Comparison of ENCODE assay signal across 8 mouse cellular contexts in the genomic region with DNA sequence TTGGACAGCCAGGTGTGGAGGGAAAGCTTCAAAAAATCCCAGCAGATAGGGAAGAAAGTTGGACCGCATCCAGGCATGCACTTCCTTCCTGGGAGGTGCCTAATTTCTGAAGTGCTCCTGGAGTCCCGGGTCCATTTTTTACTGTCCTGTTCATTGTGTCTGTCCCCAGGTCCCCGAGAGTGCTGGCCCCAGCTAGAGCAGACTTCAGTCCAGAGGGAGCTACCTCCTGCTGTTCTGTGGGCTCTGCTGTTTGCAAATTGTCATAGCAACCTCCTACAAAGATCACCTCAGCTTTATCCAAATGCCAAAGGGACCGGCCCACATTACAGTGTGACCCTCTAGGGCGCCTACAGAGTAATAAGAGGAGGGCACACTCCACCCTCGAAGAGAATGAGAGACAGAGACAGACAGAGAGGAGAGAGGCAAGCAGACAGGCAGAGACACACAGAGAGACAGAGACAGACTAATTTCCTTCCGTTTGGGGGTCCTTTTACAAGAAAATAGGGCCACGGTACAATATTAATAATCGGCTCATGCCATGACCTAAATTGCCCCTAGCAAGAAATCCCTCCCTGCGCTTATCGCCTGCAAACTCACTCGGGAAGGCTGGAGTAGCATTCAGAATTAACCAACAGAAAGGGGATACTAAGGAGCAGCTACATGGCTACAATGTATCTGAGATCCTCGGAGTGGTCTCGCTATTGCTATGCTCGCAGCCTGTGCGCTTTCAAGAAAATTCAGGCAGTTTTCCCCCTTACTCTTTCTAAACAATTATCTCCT. TPM values are rescaled to one million over a fixed set of nuclear protein-coding genes. Genes with fewer than 3 reads are reported as not detected.
DNase-seq lines count a peak whose midpoint lies in the region; ATAC-seq and TF ChIP-seq lines count a peak whose summit lies in the region.

Dyrk2 (minus strand) TSS at position 9 of the 780 bp plus-strand sequence.

- no peak for TF ChIP-seq EP300 in liver, postnatal 0 days (IDR thresholded peaks at IDR 0.05; ENCODE audit: low read depth)

- peak; percentile 12 for DNase-seq in T-cell, adult 2 months (ENCODE audit: low spot score)
- peak; percentile 54 for DNase-seq in embryo, embryonic 9.5 days (ENCODE audit: extremely low spot score)
- peak; percentile 81 for DNase-seq in heart, embryonic 10.5 days (ENCODE audit: low spot score)
- DNase-seq in liver, postnatal 0 days = peak; percentile 35
- no peak for DNase-seq in thymus, postnatal 25 days

- peak within 1 kb of the TSS; percentile 81 for H3K4me3 ChIP-seq in heart, embryonic 10.5 days
- H3K4me3 ChIP-seq in kidney, embryonic 15.5 days (replicated peaks) = peak within 1 kb of the TSS; percentile 93
- peak within 1 kb of the TSS; percentile 94 for H3K4me3 ChIP-seq in liver, postnatal 0 days (ENCODE audit: low read depth, low read length)
- peak within 1 kb of the TSS; percentile 78 for H3K4me3 ChIP-seq in neural tube, embryonic 13.5 days

- peaks cover 2% of the 10 kb centered on the region for H3K36me3 ChIP-seq in heart, embryonic 10.5 days
- peaks cover 2% of the 10 kb centered on the region for H3K36me3 ChIP-seq in kidney, embryonic 15.5 days
- no peaks in the 10 kb centered on the region for H3K36me3 ChIP-seq in liver, postnatal 0 days (replicated peaks; ENCODE audit: insufficient read depth, low read length)
- H3K36me3 ChIP-seq in neural tube, embryonic 13.5 days = peaks cover 1% of the 10 kb centered on the region; the same call in 1 of the 2 replicates

- ATAC-seq in CD4-positive, CD25-positive, alpha-beta regulatory T cell, adult 4 months = peak; percentile 2
- 0 out of 2 replicates have a peak, but pooled peaks have one; percentile 10 for ATAC-seq in kidney, embryonic 15.5 days (replicated peaks; ENCODE audit: low FRiP score)
- ATAC-seq in liver, postnatal 0 days = no peak
- ATAC-seq in neural tube, embryonic 13.5 days (ENCODE audit: low read depth) = peak; percentile 3; the same call in 1 of the 2 replicates

- no peaks in the 10 kb centered on the region for H3K27me3 ChIP-seq in heart, embryonic 10.5 days (ENCODE audit: insufficient read depth, poor library complexity, severe bottlenecking)
- no peaks in the 10 kb centered on the region for H3K27me3 ChIP-seq in kidney, embryonic 15.5 days
- no peaks in the 10 kb centered on the region for H3K27me3 ChIP-seq in liver, postnatal 0 days (ENCODE audit: insufficient read depth, low read length)
- H3K27me3 ChIP-seq in neural tube, embryonic 13.5 days = no peaks in the 10 kb centered on the region

- WGBS in heart, embryonic 10.5 days = 10% methylated on average over 16 of the region's 16 CpGs
- 6% methylated on average over 16 of the region's 16 CpGs for WGBS in kidney, embryonic 15.5 days
- WGBS in liver, postnatal 0 days (ENCODE audit: insufficient replicate concordance) = 24% methylated on average over 16 of the region's 16 CpGs
- 4% methylated on average over 16 of the region's 16 CpGs for WGBS in neural tube, embryonic 13.5 days

- peak within 1 kb of the TSS; percentile 46 for H3K9ac ChIP-seq in kidney, embryonic 15.5 days
- peak within 1 kb of the TSS; percentile 67 for H3K9ac ChIP-seq in liver, postnatal 0 days (replicated peaks)
- peak within 1 kb of the TSS; percentile 99 for H3K9ac ChIP-seq in neural tube, embryonic 13.5 days

- H3K9me3 ChIP-seq in heart, embryonic 10.5 days = no peaks in the 10 kb centered on the region
- H3K9me3 ChIP-seq in kidney, embryonic 15.5 days (replicated peaks) = no peaks in the 10 kb centered on the region
- H3K9me3 ChIP-seq in liver, postnatal 0 days (ENCODE audit: low read length) = no peaks in the 10 kb centered on the region
- H3K9me3 ChIP-seq in neural tube, embryonic 13.5 days = no peaks in the 10 kb centered on the region; the same call in 1 of the 2 replicates

- no peak for TF ChIP-seq CTCF in liver, postnatal 0 days (IDR thresholded peaks at IDR 0.05; ENCODE audit: low read depth)

- peak within 1 kb of the TSS; percentile 90 for H3K4me2 ChIP-seq in kidney, embryonic 15.5 days
- peak within 1 kb of the TSS; percentile 97 for H3K4me2 ChIP-seq in liver, postnatal 0 days (ENCODE audit: low read depth, low read length)
- H3K4me2 ChIP-seq in neural tube, embryonic 13.5 days = peak within 1 kb of the TSS; percentile 88

- H3K27ac ChIP-seq in heart, embryonic 10.5 days = peak within 1 kb of the TSS; percentile 97
- H3K27ac ChIP-seq in kidney, embryonic 15.5 days = peak within 1 kb of the TSS; percentile 98
- H3K27ac ChIP-seq in liver, postnatal 0 days (ENCODE audit: low read depth) = peak within 1 kb of the TSS; percentile 91
- peak within 1 kb of the TSS; percentile 98 for H3K27ac ChIP-seq in neural tube, embryonic 13.5 days (replicated peaks)

- H3K4me1 ChIP-seq in heart, embryonic 10.5 days = peaks cover 31% of the 10 kb centered on the region
- peaks cover 30% of the 10 kb centered on the region for H3K4me1 ChIP-seq in kidney, embryonic 15.5 days
- H3K4me1 ChIP-seq in liver, postnatal 0 days (ENCODE audit: insufficient read depth) = peaks cover 20% of the 10 kb centered on the region
- peaks cover 30% of the 10 kb centered on the region for H3K4me1 ChIP-seq in neural tube, embryonic 13.5 days (replicated peaks)

RNA-seq across cellular contexts. Expression of gene Dyrk2, which starts in this region (rescaled TPM):
- polyA plus RNA-seq in CD4-positive, CD25-positive, alpha-beta regulatory T cell, adult 4 months (2017; shearing (Covaris generic)) = 10 to 100 TPM in 1 of 2 experiments, 1 to 10 TPM in 1; 9.5 to 14.2 TPM
- 9.3 and 11.4 TPM in 2 replicates for polyA plus RNA-seq in heart, embryonic 10.5 days (2016; fragmentation: Nextera tagmentation; extraction: Ambion mirVana)
- 8.4 and 9.3 TPM in 2 replicates for polyA plus RNA-seq in kidney, embryonic 15.5 days (2015; fragmentation: Nextera tagmentation; extraction: Ambion mirVana)
- polyA plus RNA-seq in liver, postnatal 0 days (2015; fragmentation: Nextera tagmentation; extraction: Ambion mirVana) = 5.7 and 7.3 TPM in 2 replicates
- polyA plus RNA-seq in neural tube, embryonic 13.5 days (2015; fragmentation: Nextera tagmentation; extraction: Ambion mirVana) = 11.0 and 12.6 TPM in 2 replicates

Comparison
In these comparisons a context has a peak if more than half of its experiments do, and no peak if none do; other contexts are left out.
1. H3K9ac ChIP-seq: peak in every context shown above with its lines; median percentile 99 in neural tube, embryonic 13.5 days; 67 in liver, postnatal 0 days; 46 in kidney, embryonic 15.5 days.